Mouse (Mus musculus): ENCODE results near the gene Ccdc13. TPM values are rescaled to one million over a fixed set of nuclear protein-coding genes. Genes with fewer than 3 reads are reported as not detected.

The Ccdc13 gene
- polyA plus RNA-seq, 1 experiment = 0.34 TPM

- Histone ChIP-seq H3K4me3 (replicated peaks) (no peak overlapping the region), H3K4me1 (peaks cover 55% of the 10 kb centered on the region), H3K36me3 (replicated peaks; ENCODE audit: low read length) (peaks cover 59% of the 10 kb centered on the region), H3K9me3 (no peaks in the 10 kb centered on the region), H3K27me3 (replicated peaks) (peaks cover 46% of the 10 kb centered on the region)
- TF ChIP-seq FLI1 (IDR thresholded peaks at IDR 0.05; ENCODE audit: low read length) = no peak
- TF ChIP-seq GATA1 (IDR thresholded peaks at IDR 0.05; ENCODE audit: borderline replicate concordance, low read length) = no peak
These were observed 81.8 kb downstream of the Ccdc13 start for GRCm38 (mm10) chr9:121757432-121757831.

GRCm38 (mm10) chr9:121756785-121757184 is 82.5 kb downstream of the Ccdc13 start:
- no peak for TF ChIP-seq GATA1 (IDR thresholded peaks at IDR 0.05; ENCODE audit: borderline replicate concordance, low read length)
- TF ChIP-seq FLI1 (IDR thresholded peaks at IDR 0.05; ENCODE audit: low read length) = no peak
- H3K4me1 ChIP-seq = peaks cover 55% of the 10 kb centered on the region
- peaks cover 39% of the 10 kb centered on the region for H3K27me3 ChIP-seq (replicated peaks)
- H3K9me3 ChIP-seq = no peaks in the 10 kb centered on the region
- peaks cover 66% of the 10 kb centered on the region for H3K36me3 ChIP-seq (replicated peaks; ENCODE audit: low read length)
- H3K4me3 ChIP-seq (replicated peaks) = no peak overlapping the region

DNA sequence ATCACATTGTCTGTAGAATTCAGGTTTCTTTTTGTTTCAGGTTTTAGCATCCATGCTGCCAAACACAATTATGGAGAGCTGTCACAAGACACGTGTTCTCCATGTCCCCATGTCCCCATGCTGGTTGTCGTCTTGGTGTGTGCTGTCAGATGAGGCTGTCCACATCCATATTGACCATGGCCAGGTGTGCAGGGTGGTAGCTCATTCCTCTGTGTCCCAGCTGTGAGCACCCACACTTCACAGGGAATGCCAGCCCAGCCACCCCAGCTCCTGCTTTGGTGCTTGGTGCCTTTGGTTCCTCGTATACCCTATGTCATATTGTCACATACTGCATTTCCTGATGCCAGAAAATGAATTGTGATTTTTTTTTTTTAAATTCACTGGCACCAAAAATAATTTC is 84.6 kb downstream of the Ccdc13 start:
- H3K4me1 ChIP-seq = peaks cover 40% of the 10 kb centered on the region
- peaks cover 18% of the 10 kb centered on the region for H3K27me3 ChIP-seq (replicated peaks)

GRCm38 (mm10) chr9:121752774-121753173 is 86.5 kb downstream of the Ccdc13 start:
- Histone ChIP-seq H3K4me3 (replicated peaks) (no peak overlapping the region), H3K9me3 (no peaks in the 10 kb centered on the region), H3K36me3 (replicated peaks; ENCODE audit: low read length) (peaks cover 97% of the 10 kb centered on the region), H3K27me3 (replicated peaks) (no peaks in the 10 kb centered on the region), H3K4me1 (peaks cover 21% of the 10 kb centered on the region)
- no peak for TF ChIP-seq GATA1 (IDR thresholded peaks at IDR 0.05; ENCODE audit: borderline replicate concordance, low read length)
- no peak for TF ChIP-seq FLI1 (IDR thresholded peaks at IDR 0.05; ENCODE audit: low read length)

More for the DNA sequence above, 84.6 kb downstream of the Ccdc13 start:
- Histone ChIP-seq H3K36me3 (replicated peaks; ENCODE audit: low read length) (peaks cover 88% of the 10 kb centered on the region), H3K4me3 (replicated peaks) (no peak overlapping the region), H3K9me3 (no peaks in the 10 kb centered on the region)
- TF ChIP-seq GATA1 (IDR thresholded peaks at IDR 0.05; ENCODE audit: borderline replicate concordance, low read length) (no peak), FLI1 (IDR thresholded peaks at IDR 0.05; ENCODE audit: low read length) (no peak)

Other genes with a start within 250 kb of the Ccdc13 start
- 0.51 TPM in 1 of 2 replicates, not detected in the other for gene Lyzl4, start 197.4 kb downstream of the Ccdc13 start, polyA plus RNA-seq (2012; ENCODE audit: insufficient read depth, low replicate concordance)
- gene Vipr1, start 196.7 kb downstream of the Ccdc13 start, polyA plus RNA-seq (2012; ENCODE audit: insufficient read depth, low replicate concordance) = 0.07 and 2.5 TPM in 2 replicates
- gene Sec22c, start 134.0 kb downstream of the Ccdc13 start, polyA plus RNA-seq (2012; ENCODE audit: insufficient read depth, low replicate concordance) = 1.2 and 2.4 TPM in 2 replicates
- 30.1 and 45.4 TPM in 2 replicates for gene Ss18l2, start 129.1 kb downstream of the Ccdc13 start, polyA plus RNA-seq (2012; ENCODE audit: insufficient read depth, low replicate concordance)
- gene Nktr, start 120.3 kb downstream of the Ccdc13 start, polyA plus RNA-seq (2012; ENCODE audit: insufficient read depth, low replicate concordance) = 4.4 and 6.4 TPM in 2 replicates
- gene Zfp651, start 80.1 kb downstream of the Ccdc13 start, polyA plus RNA-seq (2012; ENCODE audit: insufficient read depth, low replicate concordance) = 1.9 and 2.9 TPM in 2 replicates
- not detected in 2 replicates for gene Klhl40, start 61.9 kb downstream of the Ccdc13 start, polyA plus RNA-seq (2012; ENCODE audit: insufficient read depth, low replicate concordance)
- gene Hhatl, start 47.0 kb downstream of the Ccdc13 start, polyA plus RNA-seq (2012; ENCODE audit: insufficient read depth, low replicate concordance) = not detected in 2 replicates
- gene Higd1a, start 18.9 kb upstream of the Ccdc13 start, polyA plus RNA-seq (2012; ENCODE audit: insufficient read depth, low replicate concordance) = 42.4 and 57.7 TPM in 2 replicates
- 1.5 TPM in 1 of 2 replicates, not detected in the other for gene Ackr2, start 58.9 kb upstream of the Ccdc13 start, polyA plus RNA-seq (2012; ENCODE audit: insufficient read depth, low replicate concordance)
- gene Cyp8b1, start 76.8 kb upstream of the Ccdc13 start, polyA plus RNA-seq (2012; ENCODE audit: insufficient read depth, low replicate concordance) = not detected in 2 replicates
- gene Fam198a, start 111.5 kb upstream of the Ccdc13 start, polyA plus RNA-seq (2012; ENCODE audit: insufficient read depth, low replicate concordance) = not detected in 2 replicates
- 3.1 and 5.6 TPM in 2 replicates for gene Pomgnt2, start 157.6 kb upstream of the Ccdc13 start, polyA plus RNA-seq (2012; ENCODE audit: insufficient read depth, low replicate concordance)

All from megakaryocyte, embryonic 14.5 days (primary cell).